Mouse (Mus musculus): ENCODE data around the gene Max. TPM values are rescaled to one million over a fixed set of nuclear protein-coding genes. Genes with fewer than 3 reads are reported as not detected.

Gene Max
- polyA plus RNA-seq (2012; rRNA removed) = 59.8 and 64.2 TPM in 2 replicates

GRCm38 (mm10) chr12:76961932-76962891, at the start of gene Max:
TSS of gene Max (minus strand) at chr12:76962201.

Other genes with a start within 250 kb of the Max start
- 58.9 and 62.8 TPM in 2 replicates for gene Churc1, start 196.7 kb downstream of the Max start, polyA plus RNA-seq (2012; rRNA removed)
- gene Fntb, start 196.6 kb downstream of the Max start, polyA plus RNA-seq (2012; rRNA removed) = 37.8 and 39.0 TPM in 2 replicates
- gene Gpx2, start 166.6 kb downstream of the Max start, polyA plus RNA-seq (2012; rRNA removed) = 0.11 and 1.1 TPM in 2 replicates
- 26.0 and 32.4 TPM in 2 replicates for gene Rab15, start 139.3 kb downstream of the Max start, polyA plus RNA-seq (2012; rRNA removed)

Data from central nervous system, embryonic 14 days (tissue).